Mouse (Mus musculus) left cerebral cortex, adult 18-20 months (tissue): ENCODE measurements around the gene Fbxl13. TPM values are rescaled to one million over a fixed set of nuclear protein-coding genes. Genes with fewer than 3 reads are reported as not detected.
A peak's percentile ranks its signal among the peaks of the same experiment; 100 is the strongest.

Experiments
- DNase-seq, 2 experiments: peaks; one replicate each; pipeline ENCODE4 v3.0.0; 2021 to 2022; ENCODE audit warnings: low spot score in 2 of 2, mixed read lengths in 1 of 2
- total RNA-seq, 2 experiments: library from RNA; stranded (reverse); gene quantifications; 2 replicates each; pipeline ENCODE4 v1.2.3; 2021

The Fbxl13 gene
- total RNA-seq, 2 experiments from 2014 or later = 0.16 to 0.28 TPM

DNA sequence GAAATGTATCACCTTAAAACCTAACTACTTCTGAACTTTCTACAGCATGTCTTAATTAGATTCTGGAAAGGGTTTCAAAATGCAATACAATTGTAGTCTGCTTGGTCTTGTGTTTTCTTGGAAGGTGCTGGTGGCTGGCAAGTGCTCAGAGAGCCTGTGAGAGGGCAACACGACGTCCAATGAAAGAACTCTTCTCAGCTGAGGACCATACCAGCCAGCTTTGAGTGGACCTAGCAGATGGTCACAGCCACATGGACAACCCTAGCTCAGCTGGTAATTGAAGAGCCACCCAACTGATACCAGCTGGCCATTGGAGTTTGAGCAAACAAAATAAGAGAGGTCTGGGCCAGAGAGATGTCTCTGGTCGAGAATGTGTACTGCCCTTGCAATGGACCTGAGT lies 157.7 kb downstream of the Fbxl13 start:
- no peak for DNase-seq

DNA sequence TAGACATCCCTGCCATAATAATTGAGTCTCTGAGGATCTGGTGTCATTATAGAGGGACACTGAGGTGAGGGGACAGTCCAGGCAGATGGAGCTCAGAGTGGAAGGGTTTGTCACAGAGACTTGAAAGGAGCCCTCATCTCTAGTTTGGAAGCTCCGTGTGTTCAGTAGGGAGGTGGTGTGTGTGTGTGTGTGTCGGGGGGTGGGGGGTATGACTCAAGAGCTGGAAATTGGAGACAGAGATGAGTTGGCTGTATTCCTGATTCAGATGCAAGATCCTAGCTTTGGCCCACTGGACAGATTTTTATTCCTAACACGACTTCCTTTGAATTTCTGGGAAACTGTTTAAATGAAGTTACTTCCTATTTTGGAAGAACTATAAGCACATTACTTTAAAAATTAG lies 158.1 kb downstream of the Fbxl13 start:
- DNase-seq = no peak

DNA sequence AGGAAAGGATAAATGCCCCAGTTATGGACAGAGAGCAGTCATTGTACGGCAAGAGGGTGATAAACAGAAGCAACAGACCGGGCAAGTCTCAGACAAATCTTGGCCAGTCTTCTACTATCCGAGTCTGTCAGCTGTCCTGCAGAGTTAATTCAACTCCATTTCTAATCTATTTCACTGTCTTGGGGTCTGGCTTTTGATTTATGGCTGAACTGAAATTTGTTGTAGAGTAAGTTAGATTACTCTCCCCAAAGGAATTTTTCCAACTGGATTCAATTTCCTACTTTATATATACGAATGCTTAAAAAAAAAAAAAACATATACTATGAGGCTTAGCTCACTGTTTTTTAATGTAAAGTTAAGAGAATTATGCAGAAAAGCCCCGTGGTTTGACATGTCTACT lies 158.6 kb downstream of the Fbxl13 start:
- no peak for DNase-seq

DNA sequence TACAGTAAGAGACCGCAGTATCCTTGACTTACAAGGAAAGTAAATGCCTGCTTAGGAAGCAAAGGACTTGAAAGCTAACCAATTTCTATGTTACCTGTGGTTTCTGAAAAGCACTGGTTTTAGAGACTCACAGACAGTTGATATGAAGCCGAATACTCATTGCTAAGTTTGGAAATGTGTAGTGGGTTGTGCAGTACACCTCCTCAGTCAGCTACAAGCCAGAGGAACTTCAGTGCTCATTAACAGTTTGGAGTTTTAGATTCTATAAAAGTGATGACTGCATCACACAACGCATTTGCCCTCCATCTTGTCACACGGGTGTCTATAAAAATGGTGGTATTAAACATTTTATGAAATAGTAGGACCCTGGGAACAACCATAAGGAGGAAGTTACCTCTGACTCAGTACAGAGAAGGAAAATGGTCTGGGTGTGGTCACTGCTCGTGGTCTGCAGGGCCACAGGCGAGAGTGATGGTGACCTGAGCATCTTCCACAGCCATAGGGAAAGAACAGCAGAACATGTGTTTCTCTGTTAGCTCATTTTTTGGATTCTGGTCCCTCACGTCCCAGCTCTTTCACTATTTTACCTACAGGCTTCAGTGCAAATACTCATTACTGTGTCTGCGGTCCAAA lies 160.1 kb downstream of the Fbxl13 start:
- no peak for DNase-seq

DNA sequence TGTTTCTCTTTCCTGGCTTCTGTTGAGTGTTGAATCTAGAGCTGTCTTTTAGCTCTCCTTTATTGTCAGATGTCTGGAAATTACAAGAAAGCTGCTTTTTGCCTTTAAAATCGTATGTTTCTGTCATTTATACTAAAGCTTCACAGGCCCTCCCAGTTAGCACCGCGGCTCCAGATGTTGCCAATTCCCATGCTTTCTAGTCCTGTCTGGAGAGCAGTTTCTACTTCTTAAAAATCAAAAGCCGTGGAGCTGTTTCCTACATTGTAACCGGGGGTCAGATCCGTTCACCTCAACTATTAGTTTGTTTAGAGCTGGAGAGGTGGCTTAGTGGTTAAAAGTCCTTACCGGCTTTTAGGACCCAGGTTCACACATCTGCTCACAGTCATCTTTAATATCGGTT lies 162.2 kb downstream of the Fbxl13 start:
- no peak for DNase-seq

DNA sequence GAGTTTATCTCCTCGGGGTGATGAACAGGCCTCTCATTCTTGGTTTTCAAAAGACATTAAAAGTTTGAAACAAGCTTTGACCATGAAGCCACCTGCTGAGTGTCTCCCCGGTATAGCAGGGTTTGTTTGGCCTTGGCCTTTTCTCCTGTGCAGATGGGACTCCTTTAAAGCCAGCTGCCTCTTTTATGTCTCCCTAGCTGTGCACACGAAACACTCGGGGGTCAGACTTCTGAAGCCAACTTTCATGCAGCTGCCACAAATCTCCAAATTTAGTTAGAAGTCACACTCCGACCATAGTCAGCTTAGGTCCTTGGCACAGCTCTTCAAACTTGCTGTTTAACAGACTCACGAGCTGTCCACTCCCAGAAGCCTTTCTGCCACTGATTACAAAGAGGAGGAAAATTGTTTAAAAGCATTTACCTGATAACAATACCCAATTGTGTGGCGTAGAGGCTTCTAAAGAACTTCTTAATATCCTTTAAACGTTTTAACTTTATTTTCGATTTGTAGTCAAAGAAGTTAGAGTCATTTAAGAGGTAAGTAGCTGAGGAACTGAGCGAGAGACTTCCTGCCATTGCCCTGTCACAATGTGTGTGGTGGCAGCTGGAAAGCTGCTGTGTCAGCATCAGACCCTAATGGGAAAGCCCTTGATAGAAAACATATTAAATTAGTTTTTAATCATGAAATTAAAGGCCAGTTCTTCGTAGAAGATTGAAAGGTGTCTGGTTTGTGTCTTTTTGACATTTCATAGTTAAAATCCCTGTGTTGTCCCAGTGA lies 162.8 kb downstream of the Fbxl13 start:
- DNase-seq = no peak

DNA sequence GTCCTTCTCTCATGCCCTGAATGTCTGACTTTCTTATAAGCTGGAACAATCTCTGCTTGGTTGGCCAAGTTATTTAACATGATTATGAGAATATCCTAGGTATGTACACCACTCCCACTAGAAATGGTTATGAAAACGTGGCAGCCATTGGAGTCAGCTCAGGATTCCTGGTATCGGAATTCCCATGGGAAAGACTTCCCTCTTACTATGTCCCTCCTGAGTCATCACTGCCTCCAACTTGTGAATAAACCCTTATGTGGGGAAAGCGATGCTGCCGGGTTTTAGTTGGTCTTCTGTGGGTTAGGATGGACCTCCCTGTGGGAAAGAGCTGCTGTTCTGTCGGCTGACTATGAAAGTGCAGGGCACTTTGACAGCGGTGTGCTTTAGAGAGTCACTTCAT lies 163.9 kb downstream of the Fbxl13 start:
- DNase-seq = no peak

DNA sequence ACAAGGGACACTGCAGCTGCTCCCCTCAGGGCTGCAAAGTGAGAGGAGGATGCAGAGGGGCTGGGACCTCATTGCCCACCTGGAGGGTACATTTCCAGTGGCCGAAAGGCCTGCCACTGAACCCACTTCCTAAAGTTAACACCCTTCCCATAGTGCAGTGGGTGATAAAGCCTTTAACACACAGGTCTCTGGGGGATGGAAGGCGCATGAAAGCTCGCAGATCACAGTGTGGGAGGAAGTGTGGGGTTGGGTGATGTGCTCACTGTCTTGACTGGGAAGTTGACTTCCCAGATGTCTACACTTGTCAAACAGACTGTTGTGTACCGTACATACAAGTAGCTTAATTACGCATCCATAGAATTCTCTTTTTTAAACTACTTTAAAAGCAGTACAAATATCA lies 165.7 kb downstream of the Fbxl13 start:
- DNase-seq = no peak

DNA sequence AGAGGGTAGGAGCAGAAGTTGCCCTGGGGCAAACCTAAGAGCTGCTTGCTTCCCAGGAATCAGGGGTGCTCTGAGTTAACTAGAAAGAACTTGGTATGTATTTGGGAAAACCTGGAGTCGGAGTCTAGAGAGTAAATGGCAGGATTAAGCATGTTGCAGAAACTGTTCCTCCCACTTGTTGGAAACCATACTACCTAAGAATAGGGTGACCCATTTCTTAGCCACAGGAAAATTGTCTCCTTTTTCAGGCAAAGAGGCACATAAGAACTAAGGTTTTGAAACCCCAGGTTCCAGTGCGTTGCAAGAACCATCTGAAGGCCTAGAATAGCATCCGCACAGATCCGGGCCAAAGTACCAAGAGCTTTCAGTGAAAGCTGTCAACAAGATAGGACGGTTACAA lies 167.0 kb downstream of the Fbxl13 start:
- DNase-seq = no peak

DNA sequence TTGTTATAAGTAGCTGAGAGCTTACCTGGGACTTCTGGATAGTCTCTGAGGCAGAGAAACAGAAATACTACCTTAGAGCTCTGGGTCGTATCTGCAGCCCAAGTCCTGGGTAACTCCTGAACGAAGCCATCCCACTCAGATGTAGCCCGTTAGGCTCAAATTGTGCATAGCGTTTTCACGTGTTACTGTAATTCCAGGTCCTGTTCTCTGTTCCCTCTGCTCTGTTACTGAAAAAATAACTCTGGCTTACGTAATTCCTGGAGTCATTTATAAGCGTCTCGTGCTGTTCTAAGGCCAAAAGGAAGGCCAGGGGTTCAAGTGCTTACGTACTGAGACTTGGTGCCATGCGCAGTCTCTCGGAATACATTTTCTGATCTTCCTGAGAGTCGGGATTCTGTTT lies 177.3 kb downstream of the Fbxl13 start:
- DNase-seq = no peak

DNA sequence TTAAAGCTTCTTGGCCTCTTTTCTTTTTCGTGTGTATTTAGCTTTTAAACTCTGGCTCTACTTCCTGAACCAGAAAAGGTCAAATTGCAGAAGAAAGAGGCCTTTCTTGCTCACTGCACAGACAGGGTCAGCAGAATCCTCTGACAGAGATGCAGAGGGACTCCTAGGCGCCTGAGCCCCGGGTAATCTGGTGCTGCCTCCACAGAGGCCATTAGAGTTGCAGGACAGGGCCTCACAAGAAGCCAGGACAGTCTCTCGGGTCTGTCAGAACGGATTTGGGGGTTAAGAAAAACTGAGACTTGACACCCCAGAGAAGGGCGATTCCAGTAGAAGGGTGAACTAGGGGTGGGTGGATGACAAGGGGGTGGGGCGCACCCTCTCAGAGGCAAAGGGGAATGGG lies 178.0 kb downstream of the Fbxl13 start:
- DNase-seq = no peak

DNA sequence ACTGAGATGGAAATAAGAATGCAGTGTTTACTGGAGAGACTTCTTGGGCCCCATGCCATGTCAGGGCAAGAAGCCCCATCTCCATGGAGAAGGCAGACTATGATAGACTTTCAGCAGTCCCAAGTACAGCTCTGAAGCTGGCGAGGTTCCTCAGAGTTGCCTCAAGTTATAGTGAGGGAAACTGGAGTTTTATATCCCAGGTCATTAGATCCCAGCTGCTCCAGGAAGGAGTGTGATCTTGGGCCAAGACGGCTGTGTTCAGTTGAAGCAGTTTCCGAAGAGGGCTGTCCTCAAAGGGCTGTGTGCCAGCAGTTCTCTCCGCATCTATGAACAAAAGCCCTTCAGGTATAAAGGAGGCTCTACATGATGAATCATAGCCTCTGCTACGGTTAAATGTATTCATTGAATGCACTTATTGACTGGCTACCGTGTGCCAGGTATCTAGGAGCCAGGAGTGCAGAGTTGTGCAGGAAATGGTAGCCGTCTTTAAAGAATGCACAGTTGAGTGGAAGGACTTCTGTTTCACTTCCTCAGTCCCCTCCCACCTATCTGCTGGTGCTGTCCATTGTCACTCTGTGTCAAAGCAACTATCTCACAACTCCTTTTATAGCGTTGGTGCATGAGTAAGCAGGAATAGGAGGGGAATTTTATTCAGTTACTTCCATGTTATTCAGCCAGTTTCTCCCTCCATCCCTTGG lies 204.5 kb downstream of the Fbxl13 start:
- no peak for DNase-seq

DNA sequence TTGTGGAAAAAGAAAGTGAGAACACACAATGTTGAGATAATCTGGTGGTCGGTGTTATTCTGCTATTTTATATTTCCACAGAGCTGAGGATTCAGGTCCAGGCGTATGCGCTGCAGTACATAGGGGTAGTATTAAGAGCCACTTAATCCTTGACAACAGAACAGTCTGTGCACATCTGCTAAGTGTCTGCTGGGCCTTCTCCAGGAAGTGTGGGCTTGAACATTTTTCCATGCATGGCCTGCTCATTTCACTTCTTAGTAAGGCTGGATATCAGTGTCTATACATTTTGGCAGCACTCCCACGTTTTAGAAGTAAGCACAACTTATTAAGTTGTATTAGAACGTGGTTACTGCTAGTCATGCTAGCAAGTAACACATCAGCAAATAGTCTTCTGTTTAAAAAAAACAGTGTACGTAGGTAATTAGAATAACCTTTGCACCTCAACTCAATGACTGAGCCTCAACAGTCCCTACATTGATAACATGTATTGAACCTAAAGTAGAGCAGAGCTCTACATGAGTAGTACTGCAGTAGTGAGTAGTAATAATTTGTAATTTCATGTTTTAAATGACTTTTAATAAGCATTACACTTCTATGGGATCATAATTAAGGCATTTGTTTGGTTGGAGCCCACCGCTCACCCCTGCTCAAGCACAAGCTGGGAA lies 205.9 kb downstream of the Fbxl13 start:
- DNase-seq = no peak

DNA sequence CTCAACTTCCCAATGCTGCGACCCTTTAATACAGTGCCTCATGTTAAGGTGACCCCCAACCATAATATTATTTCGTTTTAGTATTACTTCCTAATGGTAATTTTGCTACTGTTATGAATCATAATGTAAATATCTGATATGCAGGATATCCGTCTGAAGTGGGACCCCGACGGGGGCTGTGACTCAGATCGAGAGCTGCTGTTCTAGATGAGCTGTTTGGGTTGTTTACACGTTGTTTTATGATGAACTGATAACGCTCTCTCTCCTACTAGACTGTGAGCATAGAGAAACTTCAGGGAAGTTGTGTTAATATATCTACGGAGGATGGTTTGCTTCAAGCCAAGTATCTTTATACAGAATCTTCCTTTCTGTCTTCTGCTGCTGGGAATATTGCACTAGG lies 207.0 kb downstream of the Fbxl13 start:
- no peak for DNase-seq

DNA sequence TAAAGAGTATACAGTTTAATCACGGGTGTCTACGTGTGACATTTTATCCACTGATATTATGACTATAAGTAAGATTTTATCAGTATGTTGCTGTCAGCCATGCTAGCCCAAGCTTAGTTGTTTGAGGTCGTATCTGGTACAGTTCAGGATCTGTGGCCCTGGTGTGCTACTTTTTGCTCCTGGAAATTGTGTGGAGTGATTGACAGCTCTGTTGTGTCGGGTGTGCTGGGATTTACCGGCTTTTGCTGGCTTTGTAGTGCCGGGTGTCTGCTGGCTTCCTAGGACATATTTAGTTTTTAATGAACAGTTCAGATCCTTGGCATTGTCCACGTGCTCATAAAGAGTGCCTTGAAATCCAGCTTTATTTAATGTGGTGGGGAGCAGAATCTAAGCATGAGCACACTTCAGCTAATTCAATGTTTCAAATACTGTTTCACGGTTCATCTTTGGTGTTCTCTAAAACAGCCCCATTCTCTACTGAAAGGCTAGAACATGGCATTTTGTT lies 208.9 kb downstream of the Fbxl13 start:
- DNase-seq = no peak

DNA sequence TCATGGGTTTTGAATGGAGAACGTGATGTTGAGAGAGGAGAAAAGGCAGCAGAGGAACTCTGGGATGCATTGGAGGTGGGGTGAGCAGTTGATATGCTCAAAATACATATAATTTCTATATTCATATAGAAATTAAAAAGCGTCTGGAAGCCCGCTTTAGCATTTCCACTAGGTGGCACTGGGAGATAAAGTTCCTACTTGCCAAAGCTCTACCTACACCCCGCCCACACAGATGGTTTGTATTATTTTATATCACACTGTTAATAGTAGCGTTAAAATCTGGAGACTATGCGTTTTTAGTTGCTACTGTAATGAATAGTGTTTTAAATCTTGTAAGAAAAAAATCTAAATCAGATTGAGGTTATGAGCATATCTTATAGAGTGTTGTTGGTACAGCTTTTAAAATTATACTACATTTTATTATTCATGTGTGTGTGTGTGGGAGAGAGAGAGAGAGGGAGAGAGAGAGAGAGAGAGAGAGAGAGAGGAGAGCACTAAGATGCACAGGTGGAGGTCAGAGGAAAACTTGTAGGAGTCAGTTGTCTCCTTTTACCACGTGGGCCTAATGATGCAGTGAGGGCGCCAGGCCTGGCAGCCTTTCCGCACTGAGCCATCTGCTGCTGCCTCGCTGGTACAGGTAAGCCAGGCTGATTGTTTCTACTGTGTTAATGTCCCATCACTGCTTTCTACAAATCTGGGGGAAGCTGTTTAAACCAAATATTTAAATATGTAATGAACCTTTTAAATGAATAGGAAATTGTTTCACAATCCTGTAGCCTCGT lies 211.1 kb downstream of the Fbxl13 start:
- DNase-seq = peak in 1 of 2 experiments; percentile 31

Other genes with a start within 250 kb of the Fbxl13 start
- not detected for gene Ccdc146, start 221.0 kb downstream of the Fbxl13 start, total RNA-seq
- gene Fam185a, start 220.7 kb downstream of the Fbxl13 start, total RNA-seq = 10 to 100 TPM; 14.6 to 15.2 TPM
- gene Lrrc17, start 102.1 kb downstream of the Fbxl13 start, total RNA-seq = under 1 TPM in 1 of 2 experiments, not detected in 1; 0.44 TPM
- 10 to 100 TPM; 22.2 to 24.5 TPM for gene Armc10, start 179 bp upstream of the Fbxl13 start, total RNA-seq
- gene Napepld, start 55.8 kb upstream of the Fbxl13 start, total RNA-seq = 10 to 100 TPM; 16.0 to 16.4 TPM
- 10 to 100 TPM; 74.5 to 77.2 TPM for gene Pmpcb, start 91.5 kb upstream of the Fbxl13 start, total RNA-seq
- 10 to 100 TPM; 35.0 to 35.5 TPM for gene Dnajc2, start 139.6 kb upstream of the Fbxl13 start, total RNA-seq
- 100 to 1,000 TPM; 112 to 118 TPM for gene Psmc2, start 139.6 kb upstream of the Fbxl13 start, total RNA-seq
- under 1 TPM; 0.30 to 0.77 TPM for gene Slc26a5, start 220.0 kb upstream of the Fbxl13 start, total RNA-seq